Mouse (Mus musculus) kidney, postnatal 0 days (tissue): ENCODE measurements around the gene Qk. TPM values are rescaled to one million over a fixed set of nuclear protein-coding genes. Genes with fewer than 3 reads are reported as not detected.

ENCODE experiments used
- ATAC-seq: fragments of 200-750 bp; cut with Nextera tagmentation; replicated peaks from 2 replicates; pipeline ENCODE4 v1.8.0; 2017; ENCODE audit warnings: low read depth, moderate number of reproducible peaks, moderate TSS enrichment, moderate library complexity; ENCODE audit not compliant: low FRiP score
- DNase-seq: peaks from one replicate; pipeline ENCODE4 v3.0.0-alpha.2; 2016; ENCODE audit warnings: low spot score
- H3K27ac ChIP-seq: fragments of 300-500 bp; sonication (generic); 2 replicates; pipeline ENCODE4 v1.5.1; 2014; ENCODE audit warnings: mild to moderate bottlenecking
- H3K27me3 ChIP-seq: fragments of 300-500 bp; sonication (generic); 2 replicates; pipeline ENCODE4 v1.6.1; 2014; ENCODE audit warnings: low read length, mixed read lengths; ENCODE audit not compliant: insufficient read depth
- H3K36me3 ChIP-seq: fragments of 300-500 bp; sonication (generic); 2 replicates; pipeline ENCODE4 v1.6.1; 2014; ENCODE audit warnings: low read length, mixed read lengths; ENCODE audit not compliant: insufficient read depth
- H3K4me1 ChIP-seq: fragments of 300-500 bp; sonication (generic); replicated peaks from 2 replicates; pipeline ENCODE4 v1.6.1; 2014; ENCODE audit warnings: antibody characterized with exemption, low read length, mixed read lengths; ENCODE audit not compliant: insufficient read depth
- H3K4me2 ChIP-seq: fragments of 300-500 bp; sonication (generic); 2 replicates; pipeline ENCODE4 v1.6.1; 2014; ENCODE audit warnings: mild to moderate bottlenecking, low read length, moderate library complexity, mixed read lengths
- H3K4me3 ChIP-seq: fragments of 300-500 bp; sonication (generic); replicated peaks from 2 replicates; pipeline ENCODE4 v1.5.1; 2014; ENCODE audit warnings: low read depth, low read length
- H3K9ac ChIP-seq: fragments of 300-500 bp; sonication (generic); 2 replicates; pipeline ENCODE4 v1.6.1; 2014; ENCODE audit warnings: low read depth, low read length
- H3K9me3 ChIP-seq: fragments of 300-500 bp; sonication (generic); replicated peaks from 2 replicates; pipeline ENCODE4 v1.6.1; 2016; ENCODE audit warnings: low read length, inconsistent platforms, mixed read lengths
- CTCF ChIP-seq: IDR thresholded peaks from 2 replicates; pipeline ENCODE4 v1.5.1; 2016; ENCODE audit warnings: antibody characterized with exemption, low read depth, mild to moderate bottlenecking, moderate library complexity
- WGBS: fragments of 180-500 bp; shearing (Covaris S2); extraction: QIAGEN DNeasy Blood & Tissue Kit; methylation state at CpG from one replicate; pipeline ENCODE4 v1.1.7; 2014; 5-methylcytosine and 5-hydroxymethylcytosine counted together
- polyA plus RNA-seq: library from polyadenylated mRNA; unstranded; fragments of >200 nt; fragmentation: Nextera tagmentation; extraction: Ambion mirVana; gene quantifications from 2 replicates; pipeline ENCODE4 v1.2.1, GENCODE M21; 2015

The Qk gene
- polyA plus RNA-seq, 1 experiment from 2014 or later: 30.3 TPM

DNA sequence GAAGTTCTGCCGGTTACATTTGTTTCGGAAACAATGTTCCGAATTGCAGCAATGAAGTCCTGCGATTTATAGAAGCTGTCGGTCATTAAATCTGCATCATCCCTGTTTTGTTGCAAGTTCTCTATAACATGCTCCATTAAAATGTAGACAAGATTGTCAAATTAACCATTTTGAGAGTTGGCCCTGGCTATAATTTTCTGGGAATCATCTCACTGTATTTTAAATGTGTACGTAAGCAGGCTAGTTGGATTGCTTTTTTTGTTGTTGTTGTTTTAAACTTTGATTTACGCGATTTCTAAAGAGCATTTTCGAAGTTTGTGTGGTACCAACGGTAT, 769 bp upstream of the Qk start:
- no peaks in the 10 kb centered on the region for H3K9me3 ChIP-seq
- no peaks in the 10 kb centered on the region for H3K27me3 ChIP-seq
- H3K4me3 ChIP-seq: peak overlapping the region; percentile 85
- ATAC-seq (no peak), DNase-seq (no peak)
- H3K36me3 ChIP-seq: no peaks in the 10 kb centered on the region
- peak overlapping the region; percentile 99 for H3K27ac ChIP-seq
- TF ChIP-seq CTCF: no peak
- peaks cover 9% of the 10 kb centered on the region; the same call in 1 of the 2 replicates for H3K4me1 ChIP-seq
- WGBS: 7% methylated on average over 10 of the region's 10 CpGs
- peak overlapping the region; percentile 72 for H3K4me2 ChIP-seq
- peak overlapping the region; percentile 98 for H3K9ac ChIP-seq

DNA sequence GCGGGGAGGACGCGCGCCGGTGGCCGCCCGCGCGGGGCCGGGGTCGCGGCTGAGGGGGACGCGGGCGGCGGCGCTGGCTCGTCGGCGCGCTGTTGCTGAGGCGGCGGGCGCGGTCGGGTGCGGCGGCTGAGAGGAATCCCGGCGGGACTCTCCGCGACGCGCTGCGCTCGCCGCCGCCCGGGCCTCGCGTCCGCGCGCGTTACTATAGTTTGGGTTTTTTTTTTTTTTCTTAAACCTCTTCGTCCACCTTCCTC, 296 bp downstream of the Qk start:
- H3K9ac ChIP-seq: peak overlapping the region; percentile 98
- peak overlapping the region; percentile 85 for H3K4me3 ChIP-seq
- H3K4me2 ChIP-seq: peak overlapping the region; percentile 72
- WGBS: 0% methylated on average over 20 of the region's 46 CpGs
- no peaks in the 10 kb centered on the region for H3K36me3 ChIP-seq
- ATAC-seq: no peak
- no peaks in the 10 kb centered on the region for H3K9me3 ChIP-seq
- H3K4me1 ChIP-seq: peaks cover 9% of the 10 kb centered on the region; the same call in 1 of the 2 replicates
- no peak for TF ChIP-seq CTCF
- DNase-seq: no peak
- H3K27ac ChIP-seq: peak overlapping the region; percentile 99
- no peaks in the 10 kb centered on the region for H3K27me3 ChIP-seq

DNA sequence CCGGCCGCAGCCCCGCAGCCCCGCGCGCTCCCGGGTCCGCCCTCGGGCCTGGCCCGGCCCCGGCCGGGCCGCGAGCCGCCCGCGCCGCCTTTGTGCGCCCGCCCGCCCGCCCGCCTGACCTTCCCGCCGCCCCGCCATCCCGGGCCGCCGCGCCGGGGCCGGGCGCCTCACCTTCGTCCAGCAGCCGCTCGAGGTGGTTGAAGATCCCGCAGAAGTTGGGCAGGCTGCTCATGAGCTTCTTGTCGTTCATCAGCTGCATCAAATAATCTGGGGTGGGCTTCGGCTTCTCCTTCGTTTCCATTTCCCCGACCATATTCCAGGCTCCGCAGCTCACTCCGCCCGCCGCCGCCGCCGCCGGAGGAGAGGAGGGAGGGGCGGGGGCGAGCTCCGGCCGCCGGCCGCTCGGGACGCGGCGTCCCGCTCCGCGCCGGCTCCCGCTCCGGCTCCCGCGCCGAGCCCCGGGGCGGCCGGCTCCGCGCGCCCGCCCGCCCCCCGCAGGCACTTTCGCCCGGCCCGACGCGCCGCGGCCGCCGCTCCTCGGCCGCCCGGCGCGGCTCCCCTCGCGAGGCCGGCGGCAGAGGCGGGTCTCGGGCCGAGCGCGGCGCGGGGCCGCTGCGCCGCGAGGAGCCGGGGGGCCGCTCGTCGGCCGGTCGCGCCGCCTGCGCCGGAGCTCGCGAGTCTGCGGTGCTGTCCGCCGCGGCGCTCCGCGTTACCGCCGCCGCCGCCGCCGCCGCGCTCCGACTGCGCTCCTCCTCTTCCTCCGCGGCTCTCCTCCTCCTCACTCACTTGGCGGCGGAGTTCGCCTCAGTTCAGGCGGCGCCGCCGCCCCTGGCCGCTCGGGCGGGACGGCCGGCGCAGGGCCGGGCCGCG, 858 bp downstream of the Qk start:
- TF ChIP-seq CTCF: no peak
- H3K27ac ChIP-seq: peak overlapping the region; percentile 99
- no peaks in the 10 kb centered on the region for H3K36me3 ChIP-seq
- H3K4me3 ChIP-seq: peak overlapping the region; percentile 85
- peak overlapping the region; percentile 72; the same call in 1 of the 2 replicates for H3K4me2 ChIP-seq
- WGBS: 0% methylated on average over 60 of the region's 153 CpGs
- DNase-seq: peak; percentile 88
- ATAC-seq: peak; percentile 50
- peaks cover 11% of the 10 kb centered on the region; the same call in 1 of the 2 replicates for H3K4me1 ChIP-seq
- peak overlapping the region; percentile 98 for H3K9ac ChIP-seq
- no peaks in the 10 kb centered on the region for H3K9me3 ChIP-seq
- H3K27me3 ChIP-seq: no peaks in the 10 kb centered on the region

DNA sequence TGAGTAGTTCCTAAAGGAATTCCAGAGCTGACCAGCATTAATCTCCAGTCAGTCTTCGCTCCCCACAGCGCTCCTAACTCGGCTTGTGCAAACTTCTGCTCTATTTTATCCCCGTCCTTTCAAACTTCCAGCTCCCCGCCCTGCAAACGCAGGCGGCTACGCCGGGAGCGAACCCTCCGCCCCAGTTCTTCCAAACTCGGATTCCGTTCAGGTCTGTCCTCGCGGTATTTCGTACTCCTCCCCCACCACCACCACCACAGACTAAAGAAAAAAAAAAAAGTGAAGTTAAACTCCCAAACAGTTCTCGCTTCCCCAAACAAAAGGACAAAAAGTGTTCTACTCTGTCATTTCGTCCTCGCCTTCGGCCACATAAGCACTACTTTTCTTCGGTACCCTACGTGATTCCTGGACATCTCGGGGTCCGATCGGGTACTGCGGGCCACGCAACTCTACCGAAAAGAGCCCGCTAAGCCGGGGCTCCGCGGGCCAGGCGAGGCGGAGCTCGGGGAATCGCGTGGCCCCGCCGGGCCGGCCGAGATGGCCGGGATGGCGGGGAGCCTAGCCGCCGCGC, 1.6 kb downstream of the Qk start:
- peak overlapping the region; percentile 56 for H3K4me2 ChIP-seq
- H3K4me3 ChIP-seq: peak overlapping the region; percentile 85
- H3K4me1 ChIP-seq: peaks cover 6% of the 10 kb centered on the region; the same call in 1 of the 2 replicates
- TF ChIP-seq CTCF: no peak; the same call in 1 of the 2 replicates
- no peaks in the 10 kb centered on the region for H3K36me3 ChIP-seq
- peak overlapping the region; percentile 98 for H3K9ac ChIP-seq
- ATAC-seq (0 out of 2 replicates have a peak, but pooled peaks have one; percentile 6), DNase-seq (peak; percentile 90)
- H3K27me3 ChIP-seq: no peaks in the 10 kb centered on the region
- under 1% methylated on average over 46 of the region's 46 CpGs for WGBS
- no peaks in the 10 kb centered on the region for H3K9me3 ChIP-seq
- H3K27ac ChIP-seq: peak overlapping the region; percentile 99

DNA sequence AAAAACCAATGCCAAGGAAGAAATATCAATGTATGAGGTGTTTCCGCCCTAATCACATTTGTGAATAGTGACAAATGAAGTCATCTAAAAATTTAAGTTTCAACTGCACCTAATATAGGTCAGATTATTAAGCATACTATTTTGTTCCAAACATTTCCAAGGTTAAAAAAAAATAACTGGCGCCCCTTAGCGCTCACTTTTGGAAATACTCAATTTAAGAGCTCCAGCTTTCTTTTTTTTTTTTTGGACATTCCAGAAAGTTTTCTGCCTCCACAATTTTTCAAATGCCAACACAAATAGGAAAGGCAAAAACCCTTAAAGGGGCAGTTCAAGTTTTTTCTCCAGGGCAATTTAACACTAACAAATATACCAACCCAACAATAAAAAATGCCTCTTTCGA, 2.5 kb downstream of the Qk start:
- H3K27me3 ChIP-seq: no peaks in the 10 kb centered on the region
- DNase-seq (peak; percentile 92), ATAC-seq (no peak)
- peak overlapping the region; percentile 85 for H3K4me3 ChIP-seq
- peak overlapping the region; percentile 98 for H3K9ac ChIP-seq
- no peaks in the 10 kb centered on the region for H3K9me3 ChIP-seq
- H3K27ac ChIP-seq: no peak overlapping the region; the same call in 1 of the 2 replicates
- 4% methylated on average over 4 of the region's 4 CpGs for WGBS
- no peaks in the 10 kb centered on the region for H3K36me3 ChIP-seq
- TF ChIP-seq CTCF: peak; percentile 65
- H3K4me2 ChIP-seq: peak overlapping the region; percentile 56
- peaks cover 6% of the 10 kb centered on the region; the same call in 1 of the 2 replicates for H3K4me1 ChIP-seq

DNA sequence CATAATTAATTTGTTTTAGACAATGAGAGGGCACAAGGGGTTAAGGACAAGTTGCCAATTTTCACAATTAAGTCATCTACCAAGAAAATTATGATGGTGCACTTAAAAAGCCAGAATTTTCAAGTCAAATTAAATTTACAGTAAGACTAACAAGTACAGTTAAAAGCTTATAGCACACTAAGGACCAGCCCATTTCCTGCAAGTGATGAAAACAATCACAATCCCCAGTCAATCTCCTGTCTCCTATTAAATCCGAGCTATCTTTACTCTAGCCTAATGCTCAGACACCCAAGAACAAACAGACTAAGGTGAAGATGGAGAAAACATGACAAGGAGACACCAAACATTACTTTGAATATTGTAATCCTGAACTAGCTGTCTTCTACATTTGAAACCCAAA, 3.2 kb downstream of the Qk start:
- Histone ChIP-seq H3K4me1 (peaks cover 4% of the 10 kb centered on the region; the same call in 1 of the 2 replicates), H3K9me3 (no peaks in the 10 kb centered on the region), H3K4me2 (peak overlapping the region; percentile 56), H3K36me3 (no peaks in the 10 kb centered on the region), H3K9ac (no peak overlapping the region), H3K27me3 (no peaks in the 10 kb centered on the region), H3K4me3 (peak overlapping the region; percentile 85), H3K27ac (no peak overlapping the region)
- no peak for TF ChIP-seq CTCF
- 3% methylated on average over 1 of the region's 1 CpGs for WGBS
- no peak for ATAC-seq
- DNase-seq: no peak
